Mouse (Mus musculus): ENCODE data around the gene Snupn. TPM values are rescaled to one million over a fixed set of nuclear protein-coding genes. Genes with fewer than 3 reads are reported as not detected.
"Not testable (repeated sequence)": the region's sequence is repeated elsewhere in the genome, so short reads cannot be mapped to it uniquely, and the experiment has no call there.

The Snupn gene
- 29.2 and 29.3 TPM in 2 replicates for polyA plus RNA-seq (2015; fragmentation: Nextera tagmentation; extraction: Ambion mirVana)

GRCm38 (mm10) chr9:56950414-56951400 lies at the start of gene Snupn:
Gene Snupn, plus strand, starts transcription at chr9:56950878.
- Histone ChIP-seq H3K9ac (peak within 1 kb of the TSS; percentile 76), H3K4me3 (peak within 1 kb of the TSS; percentile 59), H3K27me3 (no peaks in the 10 kb centered on the region), H3K4me1 (peaks cover 11% of the 10 kb centered on the region), H3K4me2 (replicated peaks) (peak within 1 kb of the TSS; percentile 86), H3K9me3 (no peaks in the 10 kb centered on the region), H3K36me3 (peaks cover 1% of the 10 kb centered on the region; the same call in 1 of the 2 replicates), H3K27ac (peak within 1 kb of the TSS; percentile 88)
- under 1% methylated on average over 50 of the region's 50 CpGs for WGBS
- peak; percentile 100 for ATAC-seq (ENCODE audit: low FRiP score, low read depth)

GRCm38 (mm10) chr9:56901187-56901586 lies 49.5 kb upstream of the Snupn start:
- 53% methylated on average over 8 of the region's 8 CpGs for WGBS
- no peak overlapping the region; the same call in 1 of the 2 replicates for H3K27ac ChIP-seq

GRCm38 (mm10) chr9:56903662-56904061 lies 47.0 kb upstream of the Snupn start:
- peaks cover 13% of the 10 kb centered on the region; the same call in 1 of the 2 replicates for H3K4me1 ChIP-seq
- no peak overlapping the region for H3K27ac ChIP-seq
- 78% methylated on average over 3 of the region's 3 CpGs for WGBS
- 0 out of 2 replicates have a peak, but pooled peaks cover under 1% of the 10 kb centered on the region for H3K36me3 ChIP-seq
- no peak overlapping the region for H3K9ac ChIP-seq
- no peaks in the 10 kb centered on the region for H3K27me3 ChIP-seq
- H3K4me2 ChIP-seq (replicated peaks) = no peak overlapping the region
- ATAC-seq (ENCODE audit: low FRiP score, low read depth) = no peak
- no peak overlapping the region for H3K4me3 ChIP-seq
- no peaks in the 10 kb centered on the region for H3K9me3 ChIP-seq

More at GRCm38 (mm10) chr9:56901187-56901586, 49.5 kb upstream of the Snupn start:
- Histone ChIP-seq H3K4me1 (peaks cover 24% of the 10 kb centered on the region), H3K9me3 (no peaks in the 10 kb centered on the region), H3K36me3 (peaks cover 12% of the 10 kb centered on the region), H3K9ac (no peak overlapping the region), H3K4me2 (replicated peaks) (no peak overlapping the region), H3K4me3 (no peak overlapping the region), H3K27me3 (no peaks in the 10 kb centered on the region)
- ATAC-seq (ENCODE audit: low FRiP score, low read depth) = no peak

- no peaks in the 10 kb centered on the region for H3K27me3 ChIP-seq
- H3K9me3 ChIP-seq = no peaks in the 10 kb centered on the region
- no peak for ATAC-seq (ENCODE audit: low FRiP score, low read depth)
- H3K9ac ChIP-seq = 0 out of 2 replicates have a peak overlapping the region, but pooled peaks have one; percentile 25
- no peak overlapping the region for H3K4me2 ChIP-seq (replicated peaks)
- H3K4me1 ChIP-seq = no peaks in the 10 kb centered on the region
- WGBS = 77% methylated on average over 9 of the region's 9 CpGs
- no peak overlapping the region for H3K4me3 ChIP-seq
- no peaks in the 10 kb centered on the region for H3K36me3 ChIP-seq
- no peak overlapping the region for H3K27ac ChIP-seq
Observed at GRCm38 (mm10) chr9:56907549-56907948, 43.1 kb upstream of the Snupn start.

- H3K4me2 ChIP-seq (replicated peaks); H3K27ac ChIP-seq; H3K4me1 ChIP-seq; H3K27me3 ChIP-seq; H3K4me3 ChIP-seq; ATAC-seq (ENCODE audit: low FRiP score, low read depth); H3K9me3 ChIP-seq; H3K9ac ChIP-seq: not testable (repeated sequence)
- 34% methylated on average over 4 of the region's 4 CpGs for WGBS
- peaks cover 10% of the 10 kb centered on the region for H3K36me3 ChIP-seq
Observed at GRCm38 (mm10) chr9:56909991-56910390, 40.7 kb upstream of the Snupn start.

GRCm38 (mm10) chr9:56911017-56911416 lies 39.7 kb upstream of the Snupn start:
- ATAC-seq (ENCODE audit: low FRiP score, low read depth) = no peak
- H3K4me2 ChIP-seq (replicated peaks) = no peak overlapping the region
- no peak overlapping the region for H3K9ac ChIP-seq
- 57% methylated on average over 1 of the region's 1 CpGs for WGBS
- H3K4me3 ChIP-seq = no peak overlapping the region
- H3K27ac ChIP-seq = no peak overlapping the region
- H3K27me3 ChIP-seq = no peaks in the 10 kb centered on the region
- no peaks in the 10 kb centered on the region for H3K4me1 ChIP-seq
- H3K36me3 ChIP-seq = peaks cover 21% of the 10 kb centered on the region
- no peaks in the 10 kb centered on the region for H3K9me3 ChIP-seq

GRCm38 (mm10) chr9:56913991-56914390 lies 36.7 kb upstream of the Snupn start:
- Histone ChIP-seq H3K27ac (no peak overlapping the region), H3K4me3 (no peak overlapping the region), H3K27me3 (no peaks in the 10 kb centered on the region), H3K9ac (no peak overlapping the region), H3K4me2 (replicated peaks) (no peak overlapping the region), H3K9me3 (no peaks in the 10 kb centered on the region), H3K36me3 (peaks cover 50% of the 10 kb centered on the region), H3K4me1 (no peaks in the 10 kb centered on the region)
- WGBS = 74% methylated on average over 9 of the region's 9 CpGs
- no peak for ATAC-seq (ENCODE audit: low FRiP score, low read depth)

- Histone ChIP-seq H3K9me3 (no peaks in the 10 kb centered on the region), H3K4me2 (replicated peaks) (no peak overlapping the region), H3K36me3 (peaks cover 62% of the 10 kb centered on the region), H3K27ac (no peak overlapping the region), H3K9ac (no peak overlapping the region), H3K4me1 (no peaks in the 10 kb centered on the region), H3K27me3 (no peaks in the 10 kb centered on the region), H3K4me3 (no peak overlapping the region)
- WGBS = 68% methylated on average over 1 of the region's 1 CpGs
- ATAC-seq (ENCODE audit: low FRiP score, low read depth) = no peak
Observed at GRCm38 (mm10) chr9:56915116-56915515, 35.6 kb upstream of the Snupn start.

- Histone ChIP-seq H3K9ac (no peak overlapping the region), H3K4me2 (replicated peaks) (no peak overlapping the region), H3K4me3 (no peak overlapping the region), H3K36me3 (peaks cover 69% of the 10 kb centered on the region), H3K4me1 (no peaks in the 10 kb centered on the region), H3K27me3 (no peaks in the 10 kb centered on the region), H3K9me3 (no peaks in the 10 kb centered on the region), H3K27ac (no peak overlapping the region)
- 76% methylated on average over 5 of the region's 5 CpGs for WGBS
- ATAC-seq (ENCODE audit: low FRiP score, low read depth) = no peak
Observed at GRCm38 (mm10) chr9:56915695-56916410, 34.8 kb upstream of the Snupn start.

GRCm38 (mm10) chr9:56917131-56917530 lies 33.5 kb upstream of the Snupn start:
- Histone ChIP-seq H3K36me3 (peaks cover 82% of the 10 kb centered on the region), H3K4me3 (no peak overlapping the region), H3K9ac (no peak overlapping the region), H3K9me3 (peaks cover 7% of the 10 kb centered on the region), H3K27me3 (no peaks in the 10 kb centered on the region), H3K4me1 (no peaks in the 10 kb centered on the region), H3K4me2 (replicated peaks) (no peak overlapping the region), H3K27ac (no peak overlapping the region)
- ATAC-seq (ENCODE audit: low FRiP score, low read depth) = no peak
- 79% methylated on average over 2 of the region's 2 CpGs for WGBS

GRCm38 (mm10) chr9:56918466-56918865 lies 32.2 kb upstream of the Snupn start:
- no peak for ATAC-seq (ENCODE audit: low FRiP score, low read depth)
- H3K9ac ChIP-seq = no peak overlapping the region
- no peak overlapping the region for H3K4me2 ChIP-seq (replicated peaks)
- peaks cover 12% of the 10 kb centered on the region for H3K4me1 ChIP-seq
- H3K9me3 ChIP-seq = peaks cover 7% of the 10 kb centered on the region
- no peaks in the 10 kb centered on the region for H3K27me3 ChIP-seq
- no peak overlapping the region for H3K4me3 ChIP-seq
- no peak overlapping the region for H3K27ac ChIP-seq
- WGBS = 91% methylated on average over 13 of the region's 13 CpGs
- H3K36me3 ChIP-seq = peaks cover 92% of the 10 kb centered on the region

GRCm38 (mm10) chr9:56922746-56923145 lies 27.9 kb upstream of the Snupn start:
- peak overlapping the region; percentile 73; the same call in 1 of the 2 replicates for H3K9ac ChIP-seq
- no peak overlapping the region for H3K27ac ChIP-seq
- peaks cover 76% of the 10 kb centered on the region for H3K36me3 ChIP-seq
- H3K4me2 ChIP-seq (replicated peaks) = peak overlapping the region; percentile 89
- ATAC-seq (ENCODE audit: low FRiP score, low read depth) = no peak
- H3K9me3 ChIP-seq = peaks cover 7% of the 10 kb centered on the region
- peak overlapping the region; percentile 79; the same call in 1 of the 2 replicates for H3K4me3 ChIP-seq
- WGBS = 93% methylated on average over 4 of the region's 4 CpGs
- peaks cover 46% of the 10 kb centered on the region for H3K4me1 ChIP-seq
- H3K27me3 ChIP-seq = no peaks in the 10 kb centered on the region

Data from limb, embryonic 13.5 days (tissue).